9 mouse cellular contexts compared by ENCODE assay signal in the genomic region with DNA sequence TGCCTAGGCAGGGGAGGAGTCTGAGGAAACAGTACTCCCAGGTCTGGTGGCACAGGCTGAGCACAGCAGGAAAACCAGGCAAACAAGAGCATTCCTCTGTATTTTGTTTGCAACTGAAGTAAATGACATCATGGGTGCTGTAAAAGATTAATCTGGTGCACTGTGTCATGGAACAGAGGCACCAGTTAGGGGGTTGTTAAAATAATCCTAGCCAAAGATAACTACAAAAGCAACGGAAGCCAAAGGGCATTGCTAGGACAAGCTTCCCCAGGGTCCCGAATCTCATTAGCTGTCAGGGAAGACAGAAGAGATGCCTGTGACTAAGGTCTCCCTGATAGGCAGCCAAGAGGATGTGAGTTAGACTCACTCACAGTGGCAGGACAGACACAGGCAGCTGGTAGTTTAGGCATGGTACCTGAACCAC. TPM values are rescaled to one million over a fixed set of nuclear protein-coding genes. Genes with fewer than 3 reads are reported as not detected.
DNase-seq lines count a peak whose midpoint lies in the region; ATAC-seq and TF ChIP-seq lines count a peak whose summit lies in the region.
"Had no signal": no experiment of that assay in that cellular context is flagged by ENCODE, and none has a peak within 500 bp of the region (broad histone marks: within the 10 kb centered on the region; RNA-seq: fewer than 3 reads in every experiment).

No protein-coding gene starts in this region.

- no peak for DNase-seq in gastrocnemius, adult 2 months
- no peak for DNase-seq in gastrocnemius, postnatal 14 days
- peak; percentile 98 for DNase-seq in Patski (ENCODE audit: low read depth, low spot score)
- DNase-seq in intestine, embryonic 14.5 days (ENCODE audit: low spot score), result no peak
- no peak for DNase-seq in liver, embryonic 14.5 days (ENCODE audit: low read depth in 3 of 3, low spot score in 3 of 3)
- no peak for DNase-seq in layer of hippocampus, adult 18-20 months (ENCODE audit: low spot score in 2 of 2)
- no peak for DNase-seq in midbrain, embryonic 11.5 days (ENCODE audit: low spot score, missing footprints)

- peaks cover 23% of the 10 kb centered on the region for H3K4me1 ChIP-seq in intestine, embryonic 14.5 days (replicated peaks; ENCODE audit: control insufficient read depth, insufficient read depth, low read length)
- peaks cover 0 to 16% of the 10 kb centered on the region in 2 experiments; a peak in 2 of 4 replicates for H3K4me1 ChIP-seq in liver, embryonic 14.5 days (replicated peaks; ENCODE audit: control insufficient read depth in 2 of 2, insufficient read depth in 2 of 2, low read length in 1 of 2)
- H3K4me1 ChIP-seq in midbrain, embryonic 11.5 days (ENCODE audit: control insufficient read depth, insufficient read depth, low read length), result peaks cover 4% of the 10 kb centered on the region; the same call in 1 of the 2 replicates

- H3K4me2 ChIP-seq in intestine, embryonic 14.5 days (ENCODE audit: low read length), result no peak overlapping the region
- no peak overlapping the region for H3K4me2 ChIP-seq in liver, embryonic 14.5 days (ENCODE audit: low read depth)
- no peak overlapping the region for H3K4me2 ChIP-seq in midbrain, embryonic 11.5 days

- H3K27ac ChIP-seq in gastrocnemius, adult 2 months, result peak overlapping the region; percentile 68
- H3K27ac ChIP-seq in intestine, embryonic 14.5 days (ENCODE audit: low read depth), result no peak overlapping the region
- H3K27ac ChIP-seq in liver, embryonic 14.5 days, result no peak overlapping the region
- H3K27ac ChIP-seq in midbrain, embryonic 11.5 days (ENCODE audit: low read depth, low read length), result no peak overlapping the region

- POLR2A ChIA-PET in Patski (lab: Charles Lee), result interaction anchor here (0.6 to 2.8 kb wide), 9 partner anchors 10 to 91 kb away, joined by 3 to 21 read pairs (median 5); partner anchors contain the start of gene Gpx3

- H3K27me3 ChIP-seq in Patski, result no peaks in the 10 kb centered on the region
- H3K27me3 ChIP-seq in intestine, embryonic 14.5 days (replicated peaks; ENCODE audit: control insufficient read depth, insufficient read depth, low read length), result no peaks in the 10 kb centered on the region
- no peaks in the 10 kb centered on the region for H3K27me3 ChIP-seq in liver, embryonic 14.5 days (ENCODE audit: control insufficient read depth, insufficient read depth, low read length)
- H3K27me3 ChIP-seq in midbrain, embryonic 11.5 days (ENCODE audit: control insufficient read depth, insufficient read depth, low read length), result no peaks in the 10 kb centered on the region

- no peak overlapping the region for H3K9ac ChIP-seq in intestine, embryonic 14.5 days (ENCODE audit: low read length)
- no peak overlapping the region for H3K9ac ChIP-seq in liver, embryonic 14.5 days (replicated peaks)
- H3K9ac ChIP-seq in midbrain, embryonic 11.5 days (ENCODE audit: low read length), result no peak overlapping the region

- no peak for TF ChIP-seq CTCF in gastrocnemius, adult 2 months (IDR thresholded peaks at IDR 0.05)
- TF ChIP-seq CTCF in Patski (IDR thresholded peaks at IDR 0.05), result no peak
- no peak for TF ChIP-seq CTCF in liver, embryonic 14.5 days (IDR thresholded peaks at IDR 0.05; ENCODE audit: low read depth)

- no peak overlapping the region for H3K4me3 ChIP-seq in gastrocnemius, adult 2 months
- no peak overlapping the region for H3K4me3 ChIP-seq in intestine, embryonic 14.5 days (ENCODE audit: low read depth, low read length)
- no peak overlapping the region for H3K4me3 ChIP-seq in liver, embryonic 14.5 days (ENCODE audit: insufficient read depth in 1 of 2, low read depth in 2 of 2, low read length in 2 of 2)
- no peak overlapping the region for H3K4me3 ChIP-seq in midbrain, embryonic 11.5 days (ENCODE audit: low read depth, low read length)

- in situ Hi-C loops in Patski (cut with MboI; ENCODE audit: low pct_unique_long_range_greater_than_20kb), result no loop called here

- H3K9me3 ChIP-seq in intestine, embryonic 14.5 days (ENCODE audit: control insufficient read depth, low read length), result no peaks in the 10 kb centered on the region
- no peaks in the 10 kb centered on the region for H3K9me3 ChIP-seq in liver, embryonic 14.5 days (ENCODE audit: control insufficient read depth, low read length)
- H3K9me3 ChIP-seq in midbrain, embryonic 11.5 days (ENCODE audit: control insufficient read depth, low read length), result no peaks in the 10 kb centered on the region

- H3K36me3 ChIP-seq in intestine, embryonic 14.5 days (ENCODE audit: control insufficient read depth, insufficient read depth, low read length), result no peaks in the 10 kb centered on the region
- no peaks in the 10 kb centered on the region for H3K36me3 ChIP-seq in liver, embryonic 14.5 days (replicated peaks; ENCODE audit: control insufficient read depth, insufficient read depth, low read depth)
- no peaks in the 10 kb centered on the region for H3K36me3 ChIP-seq in midbrain, embryonic 11.5 days (ENCODE audit: control insufficient read depth, insufficient read depth, low read length)

- intact Hi-C loops in gastrocnemius, adult 2 months (cut with DNase I), result loop anchor here (1.0 kb wide), 1 partner anchor 46 kb away; no protein-coding TSS in a partner anchor
- intact Hi-C loops in gastrocnemius, postnatal 14 days (cut with DNase I; ENCODE audit: low total_unique reads), result no loop called here

- CTCF ChIA-PET in Patski (lab: Charles Lee), result interaction anchor here (1.3 to 14.5 kb wide), 6 partner anchors 21 to 103 kb away, joined by 3 to 149 read pairs (median 20); partner anchors contain the start of gene Gpx3

- 10% methylated on average over 2 of the region's 2 CpGs for WGBS in intestine, embryonic 14.5 days
- 43% methylated on average over 2 of the region's 2 CpGs for WGBS in liver, embryonic 14.5 days (ENCODE audit: insufficient replicate concordance)
- WGBS in midbrain, embryonic 11.5 days, result 13% methylated on average over 2 of the region's 2 CpGs

- TF ChIP-seq EP300 in liver, embryonic 14.5 days (IDR thresholded peaks at IDR 0.05; ENCODE audit: low read depth), result no peak

- ATAC-seq in Patski, result peak; percentile 73
- ATAC-seq in intestine, embryonic 14.5 days (replicated peaks; ENCODE audit: low FRiP score, low TSS enrichment, low read depth), result peak; percentile 54
- ATAC-seq in liver, embryonic 14.5 days (ENCODE audit: insufficient read depth), result 0 out of 2 replicates have a peak, but pooled peaks have one; percentile 28
- ATAC-seq in cerebellum, adult (ENCODE audit: insufficient number of reproducible peaks, low FRiP score, low TSS enrichment), result no peak
- no peak for ATAC-seq in midbrain, embryonic 11.5 days (ENCODE audit: low FRiP score)

RNA-seq across cellular contexts. Expression of gene Hint1, which starts 14.9 kb away (rescaled TPM):
- total RNA-seq in gastrocnemius, adult 2 months (2021), result 100 to 1,000 TPM; 186 to 220 TPM
- total RNA-seq in gastrocnemius, postnatal 14 days (2021), result 100 to 1,000 TPM; 192 to 195 TPM
- 815 TPM for polyA plus RNA-seq in Patski (2021)
- polyA plus RNA-seq in intestine, embryonic 14.5 days (2014; fragmentation: Nextera tagmentation; extraction: Ambion mirVana), result 740 and 774 TPM in 2 replicates
- polyA plus RNA-seq in liver, embryonic 14.5 days (2012; rRNA removed), result 293 and 330 TPM in 2 replicates
- polyA plus RNA-seq in liver, embryonic 14.5 days (2014; fragmentation: Nextera tagmentation; extraction: Ambion mirVana), result 442 and 509 TPM in 2 replicates
- 100 to 1,000 TPM; 265 to 272 TPM for total RNA-seq in layer of hippocampus, adult 18-20 months (2021)
- 694 and 720 TPM in 2 replicates for polyA plus RNA-seq in midbrain, embryonic 11.5 days (2014; fragmentation: Nextera tagmentation; extraction: Ambion mirVana)

RNA-seq across cellular contexts. Expression of gene Lyrm7, which starts 20.3 kb away (rescaled TPM):
- total RNA-seq in gastrocnemius, adult 2 months (2021), result 10 to 100 TPM; 18.7 to 30.6 TPM
- total RNA-seq in gastrocnemius, postnatal 14 days (2021), result 10 to 100 TPM; 17.3 to 20.6 TPM
- 16.3 TPM for polyA plus RNA-seq in Patski (2021)
- polyA plus RNA-seq in intestine, embryonic 14.5 days (2014; fragmentation: Nextera tagmentation; extraction: Ambion mirVana), result 8.0 and 12.4 TPM in 2 replicates
- polyA plus RNA-seq in liver, embryonic 14.5 days (2012; rRNA removed), result 1.8 and 2.0 TPM in 2 replicates
- polyA plus RNA-seq in liver, embryonic 14.5 days (2014; fragmentation: Nextera tagmentation; extraction: Ambion mirVana), result 5.4 and 6.4 TPM in 2 replicates
- total RNA-seq in layer of hippocampus, adult 18-20 months (2021), result 10 to 100 TPM; 29.5 to 35.5 TPM
- polyA plus RNA-seq in midbrain, embryonic 11.5 days (2014; fragmentation: Nextera tagmentation; extraction: Ambion mirVana), result 5.2 and 5.8 TPM in 2 replicates

RNA-seq across cellular contexts. Expression of gene Gpx3, which starts 21.2 kb away (rescaled TPM):
- 100 to 1,000 TPM in 1 of 2 experiments, 10 to 100 TPM in 1; 46.5 to 139 TPM for total RNA-seq in gastrocnemius, adult 2 months (2021)
- 10 to 100 TPM; 19.0 to 22.6 TPM for total RNA-seq in gastrocnemius, postnatal 14 days (2021)
- 1,215 TPM for polyA plus RNA-seq in Patski (2021)
- polyA plus RNA-seq in intestine, embryonic 14.5 days (2014; fragmentation: Nextera tagmentation; extraction: Ambion mirVana), result 263 and 321 TPM in 2 replicates
- 8.3 and 10.6 TPM in 2 replicates for polyA plus RNA-seq in liver, embryonic 14.5 days (2012; rRNA removed)
- polyA plus RNA-seq in liver, embryonic 14.5 days (2014; fragmentation: Nextera tagmentation; extraction: Ambion mirVana), result 26.4 and 27.0 TPM in 2 replicates
- total RNA-seq in layer of hippocampus, adult 18-20 months (2021), result 1 to 10 TPM; 4.7 to 5.8 TPM
- polyA plus RNA-seq in midbrain, embryonic 11.5 days (2014; fragmentation: Nextera tagmentation; extraction: Ambion mirVana), result 57.2 and 60.5 TPM in 2 replicates
- total RNA-seq: neutrophil, adult 5-6 weeks had no signal

Comparison
In these comparisons a context has a peak if more than half of its experiments do, and no peak if none do; other contexts are left out.
1. ATAC-seq: peak in Patski (single experiment), intestine, embryonic 14.5 days (single experiment) and liver, embryonic 14.5 days (single experiment); none in cerebellum, adult (single experiment) and midbrain, embryonic 11.5 days (single experiment).